Comparison of ENCODE assay signal across 8 mouse cellular contexts in the genomic region with DNA sequence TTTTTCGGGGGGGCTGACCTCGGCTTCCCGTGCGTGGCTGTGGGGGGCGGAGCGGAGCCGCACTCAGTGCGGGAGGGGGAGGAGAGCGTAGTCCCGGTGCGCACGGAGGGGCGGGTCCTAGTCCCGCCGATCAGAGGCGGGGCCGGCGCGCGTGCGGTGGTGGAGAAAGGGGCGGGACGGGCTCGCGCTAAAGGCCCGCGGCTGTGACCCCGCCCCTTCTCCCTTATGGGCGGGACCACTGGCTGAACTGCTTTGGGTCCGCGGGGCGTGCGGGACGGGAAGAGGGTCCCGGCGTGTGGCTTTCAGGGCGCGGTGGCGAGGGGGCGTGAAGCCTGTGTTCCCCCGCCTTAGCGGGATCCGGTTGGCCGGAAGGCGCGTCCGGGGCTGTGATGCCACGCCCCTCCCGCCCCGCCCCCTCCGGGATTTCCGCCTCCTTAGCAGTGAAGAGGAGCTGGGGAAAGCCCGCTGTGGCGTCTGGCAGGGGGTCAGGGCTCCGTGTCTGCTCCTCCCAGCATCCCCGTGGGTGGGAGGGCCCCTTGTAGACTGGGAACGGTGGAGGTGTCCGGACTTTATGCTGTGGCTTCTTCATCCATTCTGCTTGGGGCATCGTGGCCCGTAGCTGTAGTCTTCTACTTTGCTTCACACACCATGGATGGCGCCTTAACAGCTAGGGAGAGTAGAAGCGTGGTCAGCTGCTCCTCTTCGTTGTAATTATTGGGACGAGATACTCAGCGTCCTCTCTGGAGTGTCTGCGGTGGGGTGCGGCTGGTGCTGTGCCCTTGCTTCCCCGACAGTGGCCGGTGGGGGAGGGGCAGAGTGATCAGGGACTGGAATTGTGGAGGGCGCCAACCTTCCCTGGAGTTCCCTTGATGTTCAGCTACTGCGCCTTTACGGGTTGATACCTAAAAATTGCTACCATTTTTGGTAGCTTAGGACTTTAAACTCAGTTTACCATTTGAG. TPM values are rescaled to one million over a fixed set of nuclear protein-coding genes. Genes with fewer than 3 reads are reported as not detected.
DNase-seq lines count a peak whose midpoint lies in the region; ATAC-seq and TF ChIP-seq lines count a peak whose summit lies in the region.

No protein-coding gene starts in this region.

- peaks cover 3% of the 10 kb centered on the region; the same call in 1 of the 2 replicates for H3K36me3 ChIP-seq in ES-Bruce4 (ENCODE audit: control insufficient read depth, insufficient read depth, low read length, poor library complexity, severe bottlenecking)
- no peaks in the 10 kb centered on the region for H3K36me3 ChIP-seq in forebrain, embryonic 13.5 days (ENCODE audit: poor library complexity, severe bottlenecking)
- H3K36me3 ChIP-seq in liver, postnatal 0 days (replicated peaks; ENCODE audit: insufficient read depth, low read length), result no peaks in the 10 kb centered on the region
- no peaks in the 10 kb centered on the region for H3K36me3 ChIP-seq in neural tube, embryonic 13.5 days

- no peaks in the 10 kb centered on the region for H3K4me1 ChIP-seq in ES-Bruce4 (ENCODE audit: control insufficient read depth, insufficient read depth, low read length)
- peaks cover 27% of the 10 kb centered on the region for H3K4me1 ChIP-seq in forebrain, embryonic 13.5 days
- H3K4me1 ChIP-seq in liver, postnatal 0 days (ENCODE audit: insufficient read depth), result peaks cover 6% of the 10 kb centered on the region
- H3K4me1 ChIP-seq in neural tube, embryonic 13.5 days (replicated peaks), result peaks cover 30% of the 10 kb centered on the region

- no peak for TF ChIP-seq POLR2A in ES-Bruce4 (IDR thresholded peaks at IDR 0.05; ENCODE audit: insufficient read depth, low read length)

- 1% methylated on average over 67 of the region's 72 CpGs for WGBS in forebrain, embryonic 13.5 days
- 2% methylated on average over 55 of the region's 72 CpGs for WGBS in liver, postnatal 0 days (ENCODE audit: insufficient replicate concordance)
- whole genome bisulfite sequencing in neural tube, embryonic 13.5 days, result under 1% methylated on average over 71 of the region's 72 CpGs

- H3K9me3 ChIP-seq in ES-Bruce4 (replicated peaks; ENCODE audit: control insufficient read depth, insufficient read depth, low read length, poor library complexity, severe bottlenecking), result no peaks in the 10 kb centered on the region
- no peaks in the 10 kb centered on the region for H3K9me3 ChIP-seq in forebrain, embryonic 13.5 days (replicated peaks)
- H3K9me3 ChIP-seq in liver, postnatal 0 days (ENCODE audit: low read length), result no peaks in the 10 kb centered on the region
- no peaks in the 10 kb centered on the region for H3K9me3 ChIP-seq in neural tube, embryonic 13.5 days

- peak overlapping the region; percentile 81 for H3K4me3 ChIP-seq in ES-Bruce4 (ENCODE audit: low read depth, low read length)
- peak overlapping the region; percentile 89 for H3K4me3 ChIP-seq in forebrain, embryonic 13.5 days
- H3K4me3 ChIP-seq in liver, postnatal 0 days (ENCODE audit: low read depth, low read length), result peak overlapping the region; percentile 68
- H3K4me3 ChIP-seq in neural tube, embryonic 13.5 days, result peak overlapping the region; percentile 67

- H3K27ac ChIP-seq in ES-Bruce4 (ENCODE audit: insufficient read depth, low read length), result peak overlapping the region; percentile 52
- H3K27ac ChIP-seq in forebrain, embryonic 13.5 days, result peak overlapping the region; percentile 99
- peak overlapping the region; percentile 95 for H3K27ac ChIP-seq in liver, postnatal 0 days (ENCODE audit: low read depth)
- peak overlapping the region; percentile 97 for H3K27ac ChIP-seq in neural tube, embryonic 13.5 days (replicated peaks)

- peak overlapping the region; percentile 92 for H3K4me2 ChIP-seq in forebrain, embryonic 13.5 days
- peak overlapping the region; percentile 95 for H3K4me2 ChIP-seq in liver, postnatal 0 days (ENCODE audit: low read depth, low read length)
- H3K4me2 ChIP-seq in neural tube, embryonic 13.5 days, result peak overlapping the region; percentile 89

- no peak for TF ChIP-seq EP300 in ES-Bruce4 (IDR thresholded peaks at IDR 0.05; ENCODE audit: insufficient read depth, low read depth, low read length)
- TF ChIP-seq EP300 in liver, postnatal 0 days (IDR thresholded peaks at IDR 0.05; ENCODE audit: low read depth), result no peak

- intact Hi-C loops in heart, postnatal 10 days (cut with DNase I), result loop anchor here (2.0 kb wide), 2 partner anchors 54 to 126 kb away; a partner anchor contains a TSS

- DNase-seq in c-Kit-positive CD71-positive TER-119-negative erythroid progenitor cells, embryonic 14.5 days (ENCODE audit: low read depth), result peak; percentile 82
- DNase-seq in heart, postnatal 10 days, result peak; percentile 89 to 91
- peak; percentile 88 for DNase-seq in layer of hippocampus, adult 11-12 months (ENCODE audit: low spot score)
- DNase-seq in liver, postnatal 0 days, result peak; percentile 94
- DNase-seq in telencephalon, adult 2 months (ENCODE audit: low read depth, low spot score), result peak; percentile 79

- H3K27me3 ChIP-seq in ES-Bruce4 (ENCODE audit: control insufficient read depth, insufficient read depth, low read length, poor library complexity, severe bottlenecking), result no peaks in the 10 kb centered on the region
- H3K27me3 ChIP-seq in forebrain, embryonic 13.5 days, result no peaks in the 10 kb centered on the region
- H3K27me3 ChIP-seq in liver, postnatal 0 days (ENCODE audit: insufficient read depth, low read length), result no peaks in the 10 kb centered on the region
- no peaks in the 10 kb centered on the region for H3K27me3 ChIP-seq in neural tube, embryonic 13.5 days

- H3K9ac ChIP-seq in ES-Bruce4 (ENCODE audit: low read depth, poor library complexity, severe bottlenecking), result peak overlapping the region; percentile 86
- peak overlapping the region; percentile 88 for H3K9ac ChIP-seq in forebrain, embryonic 13.5 days
- peak overlapping the region; percentile 62 for H3K9ac ChIP-seq in liver, postnatal 0 days (replicated peaks)
- peak overlapping the region; percentile 79 for H3K9ac ChIP-seq in neural tube, embryonic 13.5 days

- no peak for TF ChIP-seq CTCF in ES-Bruce4 (IDR thresholded peaks at IDR 0.05; ENCODE audit: low read depth, low read length)
- TF ChIP-seq CTCF in liver, postnatal 0 days (IDR thresholded peaks at IDR 0.05; ENCODE audit: low read depth), result no peak

- ATAC-seq in forebrain, embryonic 13.5 days, result peak; percentile 14
- peak; percentile 39 for ATAC-seq in liver, postnatal 0 days
- peak; percentile 37 for ATAC-seq in neural tube, embryonic 13.5 days (ENCODE audit: low read depth)

RNA-seq across cellular contexts. Expression of a gene that starts 5.1 kb away (rescaled TPM):
- polyA plus RNA-seq in ES-Bruce4 (2011; ENCODE audit: insufficient read depth, insufficient read length, low read depth, missing spikeins), result 141 and 151 TPM in 2 replicates
- polyA plus RNA-seq in forebrain, embryonic 13.5 days (2015; fragmentation: Nextera tagmentation; extraction: Ambion mirVana), result 33.8 and 43.9 TPM in 2 replicates
- total RNA-seq in heart, postnatal 10 days (2021), result 10 to 100 TPM; 33.6 to 46.7 TPM
- 6.1 and 6.6 TPM in 2 replicates for polyA plus RNA-seq in liver, postnatal 0 days (2015; fragmentation: Nextera tagmentation; extraction: Ambion mirVana)
- 23.0 and 28.1 TPM in 2 replicates for polyA plus RNA-seq in neural tube, embryonic 13.5 days (2015; fragmentation: Nextera tagmentation; extraction: Ambion mirVana)

RNA-seq across cellular contexts. Expression of a gene that starts 53.5 kb away (rescaled TPM):
- polyA plus RNA-seq in ES-Bruce4 (2011; ENCODE audit: insufficient read depth, insufficient read length, low read depth, missing spikeins), result 79.9 and 86.8 TPM in 2 replicates
- polyA plus RNA-seq in forebrain, embryonic 13.5 days (2015; fragmentation: Nextera tagmentation; extraction: Ambion mirVana), result 51.6 and 54.3 TPM in 2 replicates
- 10 to 100 TPM; 50.7 to 55.5 TPM for total RNA-seq in heart, postnatal 10 days (2021)
- 18.2 and 18.5 TPM in 2 replicates for polyA plus RNA-seq in liver, postnatal 0 days (2015; fragmentation: Nextera tagmentation; extraction: Ambion mirVana)
- polyA plus RNA-seq in neural tube, embryonic 13.5 days (2015; fragmentation: Nextera tagmentation; extraction: Ambion mirVana), result 55.8 and 77.2 TPM in 2 replicates

Comparison
In these comparisons a context has a peak if more than half of its experiments do, and no peak if none do; other contexts are left out.
1. Peak in every context shown above with its lines: DNase-seq, ATAC-seq, H3K4me3 ChIP-seq and H3K27ac ChIP-seq.